Mouse (Mus musculus): ENCODE measurements at regions not wholly inside any gene's neighbourhood (a gene's known extent, or its start where the extent isn't known, plus 50 kb on each side); places are given as distances from the start of the nearest gene placed in this dataset.

GRCm38 (mm10) chr6:31333228-31333922 lies 65.2 kb upstream of the Mkln1 start:
- Histone ChIP-seq H3K36me3 (ENCODE audit: control insufficient read depth, insufficient read depth, low read length) (no peaks in the 10 kb centered on the region), H3K4me3 (ENCODE audit: low read depth, low read length) (no peak overlapping the region), H3K9me3 (replicated peaks; ENCODE audit: control insufficient read depth, low read length, poor library complexity, severe bottlenecking) (no peaks in the 10 kb centered on the region), H3K27me3 (ENCODE audit: control insufficient read depth, insufficient read depth, low read depth, low read length) (no peaks in the 10 kb centered on the region), H3K4me1 (ENCODE audit: control insufficient read depth, insufficient read depth, low read length) (no peaks in the 10 kb centered on the region; the same call in 1 of the 2 replicates), H3K4me2 (ENCODE audit: low read length) (no peak overlapping the region), H3K27ac (ENCODE audit: low read length) (no peak overlapping the region), H3K9ac (ENCODE audit: low read depth, low read length) (no peak overlapping the region)
- no peak for ATAC-seq
- 52% methylated on average over 16 of the region's 16 CpGs for WGBS

GRCm38 (mm10) chr6:31334086-31334485 lies 64.4 kb upstream of the Mkln1 start:
- Histone ChIP-seq H3K9ac (ENCODE audit: low read depth, low read length) (no peak overlapping the region), H3K27me3 (ENCODE audit: control insufficient read depth, insufficient read depth, low read depth, low read length) (no peaks in the 10 kb centered on the region), H3K4me2 (ENCODE audit: low read length) (no peak overlapping the region), H3K36me3 (ENCODE audit: control insufficient read depth, insufficient read depth, low read length) (no peaks in the 10 kb centered on the region), H3K4me3 (ENCODE audit: low read depth, low read length) (no peak overlapping the region), H3K27ac (ENCODE audit: low read length) (no peak overlapping the region), H3K9me3 (replicated peaks; ENCODE audit: control insufficient read depth, low read length, poor library complexity, severe bottlenecking) (no peaks in the 10 kb centered on the region), H3K4me1 (ENCODE audit: control insufficient read depth, insufficient read depth, low read length) (peaks cover 4% of the 10 kb centered on the region)
- ATAC-seq: no peak
- 88% methylated on average over 4 of the region's 4 CpGs for WGBS

GRCm38 (mm10) chr6:31339122-31339947 lies 59.2 kb upstream of the Mkln1 start:
- H3K36me3 ChIP-seq (ENCODE audit: control insufficient read depth, insufficient read depth, low read length): no peaks in the 10 kb centered on the region
- peak; percentile 95 for ATAC-seq
- peak overlapping the region; percentile 83 for H3K27ac ChIP-seq (ENCODE audit: low read length)
- no peak overlapping the region; the same call in 1 of the 2 replicates for H3K9ac ChIP-seq (ENCODE audit: low read depth, low read length)
- H3K9me3 ChIP-seq (replicated peaks; ENCODE audit: control insufficient read depth, low read length, poor library complexity, severe bottlenecking): no peaks in the 10 kb centered on the region
- WGBS: 45% methylated on average over 13 of the region's 13 CpGs
- no peaks in the 10 kb centered on the region for H3K27me3 ChIP-seq (ENCODE audit: control insufficient read depth, insufficient read depth, low read depth, low read length)
- peaks cover 13% of the 10 kb centered on the region for H3K4me1 ChIP-seq (ENCODE audit: control insufficient read depth, insufficient read depth, low read length)
- no peak overlapping the region for H3K4me3 ChIP-seq (ENCODE audit: low read depth, low read length)
- peak overlapping the region; percentile 19; the same call in 1 of the 2 replicates for H3K4me2 ChIP-seq (ENCODE audit: low read length)

- H3K27ac ChIP-seq (ENCODE audit: low read length): peak overlapping the region; percentile 83
- no peak overlapping the region for H3K4me3 ChIP-seq (ENCODE audit: low read depth, low read length)
- 29% methylated on average over 1 of the region's 1 CpGs for WGBS
- H3K27me3 ChIP-seq (ENCODE audit: control insufficient read depth, insufficient read depth, low read depth, low read length): no peaks in the 10 kb centered on the region
- ATAC-seq: no peak; the same call in 1 of the 2 replicates
- no peak overlapping the region for H3K9ac ChIP-seq (ENCODE audit: low read depth, low read length)
- H3K4me2 ChIP-seq (ENCODE audit: low read length): peak overlapping the region; percentile 19; the same call in 1 of the 2 replicates
- peaks cover 13% of the 10 kb centered on the region for H3K4me1 ChIP-seq (ENCODE audit: control insufficient read depth, insufficient read depth, low read length)
- H3K9me3 ChIP-seq (replicated peaks; ENCODE audit: control insufficient read depth, low read length, poor library complexity, severe bottlenecking): no peaks in the 10 kb centered on the region
- H3K36me3 ChIP-seq (ENCODE audit: control insufficient read depth, insufficient read depth, low read length): no peaks in the 10 kb centered on the region
Observed at GRCm38 (mm10) chr6:31339948-31340250, 58.6 kb upstream of the Mkln1 start.

GRCm38 (mm10) chr6:31345366-31346084 lies 53.0 kb upstream of the Mkln1 start:
- Histone ChIP-seq H3K27ac (ENCODE audit: low read length) (no peak overlapping the region), H3K9ac (ENCODE audit: low read depth, low read length) (no peak overlapping the region), H3K4me2 (ENCODE audit: low read length) (no peak overlapping the region), H3K4me3 (ENCODE audit: low read depth, low read length) (no peak overlapping the region), H3K9me3 (replicated peaks; ENCODE audit: control insufficient read depth, low read length, poor library complexity, severe bottlenecking) (no peaks in the 10 kb centered on the region), H3K27me3 (ENCODE audit: control insufficient read depth, insufficient read depth, low read depth, low read length) (no peaks in the 10 kb centered on the region), H3K4me1 (ENCODE audit: control insufficient read depth, insufficient read depth, low read length) (peaks cover 2% of the 10 kb centered on the region; the same call in 1 of the 2 replicates), H3K36me3 (ENCODE audit: control insufficient read depth, insufficient read depth, low read length) (no peaks in the 10 kb centered on the region)
- 28% methylated on average over 10 of the region's 10 CpGs for WGBS
- no peak for ATAC-seq

- Histone ChIP-seq H3K4me1 (ENCODE audit: control insufficient read depth, insufficient read depth, low read length) (peaks cover 2% of the 10 kb centered on the region; the same call in 1 of the 2 replicates), H3K36me3 (ENCODE audit: control insufficient read depth, insufficient read depth, low read length) (no peaks in the 10 kb centered on the region), H3K27ac (ENCODE audit: low read length) (no peak overlapping the region), H3K27me3 (ENCODE audit: control insufficient read depth, insufficient read depth, low read depth, low read length) (no peaks in the 10 kb centered on the region), H3K4me3 (ENCODE audit: low read depth, low read length) (no peak overlapping the region), H3K4me2 (ENCODE audit: low read length) (no peak overlapping the region), H3K9ac (ENCODE audit: low read depth, low read length) (no peak overlapping the region), H3K9me3 (replicated peaks; ENCODE audit: control insufficient read depth, low read length, poor library complexity, severe bottlenecking) (no peaks in the 10 kb centered on the region)
- 97% methylated on average over 4 of the region's 4 CpGs for WGBS
- ATAC-seq: no peak
Observed at GRCm38 (mm10) chr6:31348333-31348732, 50.2 kb upstream of the Mkln1 start.

MicroRNAs in the stretch of these regions (microRNA counts, 519-probe panel; counts per million panel counts)
- microRNA mmu-miR-29a: 2,634 counts per million, percentile 78 among the panel's probes with 10 or more counts

Small RNA genes in the stretch of these regions (microRNA-seq; reads per million reads assigned to microRNA genes)
- 209 reads per million, percentile 61 among the genes with 10 or more reads in this experiment for gene Mir29a
- gene Mir29b-1: 1.6 reads per million

Measured in midbrain, embryonic 16.5 days (tissue).